Mouse (Mus musculus): ENCODE data around the gene Tchp. TPM values are rescaled to one million over a fixed set of nuclear protein-coding genes. Genes with fewer than 3 reads are reported as not detected.

Gene Tchp
- polyA plus RNA-seq, 1 experiment from 2014 or later = 14.8 TPM

DNA sequence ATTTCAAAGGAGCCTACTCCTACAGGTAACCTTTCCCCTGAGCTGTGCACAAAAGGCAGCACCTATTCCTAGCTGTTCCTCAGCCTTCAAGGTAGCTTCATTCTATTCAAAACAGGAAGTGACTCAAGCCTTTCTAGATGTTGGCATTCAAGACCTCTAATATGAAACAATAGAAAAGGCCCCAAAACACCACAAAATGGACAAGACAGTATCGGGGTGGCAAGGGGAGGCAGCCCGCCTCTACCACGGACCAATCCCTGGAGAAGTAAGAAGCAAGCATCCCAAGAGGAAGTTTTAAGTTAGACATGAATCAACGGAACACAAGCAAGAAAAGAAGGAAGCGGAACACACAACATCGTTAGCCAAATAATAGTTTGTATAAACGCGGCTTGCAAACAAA lies 64.2 kb downstream of the Tchp start:
- 50% methylated on average over 8 of the region's 8 CpGs for WGBS
- H3K36me3 ChIP-seq = no peaks in the 10 kb centered on the region
- no peaks in the 10 kb centered on the region for H3K27me3 ChIP-seq
- peaks cover 40% of the 10 kb centered on the region for H3K4me1 ChIP-seq
- peak overlapping the region; percentile 71 for H3K4me2 ChIP-seq (replicated peaks)
- no peak overlapping the region; the same call in 1 of the 2 replicates for H3K27ac ChIP-seq (replicated peaks)
- no peak overlapping the region for H3K9ac ChIP-seq (replicated peaks)
- ATAC-seq (replicated peaks) = no peak
- H3K9me3 ChIP-seq = no peaks in the 10 kb centered on the region
- peak overlapping the region; percentile 76 for H3K4me3 ChIP-seq

Small RNAs within 50 kb of the gene (microRNA-seq; reads per million reads assigned to microRNA genes)
- gene Mir7028 = not detected

Other genes starting within 250 kb of the Tchp start
- gene Fam222a, start 139.7 kb upstream of the Tchp start, polyA plus RNA-seq (2015; fragmentation: Nextera tagmentation; extraction: Ambion mirVana) = 5.2 and 5.6 TPM in 2 replicates
- 0.56 and 0.88 TPM in 2 replicates for gene Trpv4, start 49.3 kb upstream of the Tchp start, polyA plus RNA-seq (2015; fragmentation: Nextera tagmentation; extraction: Ambion mirVana)
- 36.9 and 39.6 TPM in 2 replicates for gene Gltp, start 16.8 kb upstream of the Tchp start, polyA plus RNA-seq (2015; fragmentation: Nextera tagmentation; extraction: Ambion mirVana)
- 31.4 and 32.8 TPM in 2 replicates for gene Ankrd13a, start 66.9 kb downstream of the Tchp start, polyA plus RNA-seq (2015; fragmentation: Nextera tagmentation; extraction: Ambion mirVana)
- 46.6 and 52.5 TPM in 2 replicates for gene Git2, start 67.8 kb downstream of the Tchp start, polyA plus RNA-seq (2015; fragmentation: Nextera tagmentation; extraction: Ambion mirVana)
- gene 1500011B03Rik, start 115.7 kb downstream of the Tchp start, polyA plus RNA-seq (2015; fragmentation: Nextera tagmentation; extraction: Ambion mirVana) = 215 and 218 TPM in 2 replicates
- not detected in 2 replicates for gene 4930519G04Rik, start 145.9 kb downstream of the Tchp start, polyA plus RNA-seq (2015; fragmentation: Nextera tagmentation; extraction: Ambion mirVana)
- gene Gm9936, start 150.9 kb downstream of the Tchp start, polyA plus RNA-seq (2015; fragmentation: Nextera tagmentation; extraction: Ambion mirVana) = 1.6 and 2.1 TPM in 2 replicates
- gene Oasl2, start 189.2 kb downstream of the Tchp start, polyA plus RNA-seq (2015; fragmentation: Nextera tagmentation; extraction: Ambion mirVana) = 2.4 and 2.9 TPM in 2 replicates
- gene Oasl1, start 215.5 kb downstream of the Tchp start, polyA plus RNA-seq (2015; fragmentation: Nextera tagmentation; extraction: Ambion mirVana) = 0.17 and 0.23 TPM in 2 replicates
- gene 2210016L21Rik, start 234.4 kb downstream of the Tchp start, polyA plus RNA-seq (2015; fragmentation: Nextera tagmentation; extraction: Ambion mirVana) = 98.1 and 103 TPM in 2 replicates